9 mouse cellular contexts compared by ENCODE assay signal in the genomic region with DNA sequence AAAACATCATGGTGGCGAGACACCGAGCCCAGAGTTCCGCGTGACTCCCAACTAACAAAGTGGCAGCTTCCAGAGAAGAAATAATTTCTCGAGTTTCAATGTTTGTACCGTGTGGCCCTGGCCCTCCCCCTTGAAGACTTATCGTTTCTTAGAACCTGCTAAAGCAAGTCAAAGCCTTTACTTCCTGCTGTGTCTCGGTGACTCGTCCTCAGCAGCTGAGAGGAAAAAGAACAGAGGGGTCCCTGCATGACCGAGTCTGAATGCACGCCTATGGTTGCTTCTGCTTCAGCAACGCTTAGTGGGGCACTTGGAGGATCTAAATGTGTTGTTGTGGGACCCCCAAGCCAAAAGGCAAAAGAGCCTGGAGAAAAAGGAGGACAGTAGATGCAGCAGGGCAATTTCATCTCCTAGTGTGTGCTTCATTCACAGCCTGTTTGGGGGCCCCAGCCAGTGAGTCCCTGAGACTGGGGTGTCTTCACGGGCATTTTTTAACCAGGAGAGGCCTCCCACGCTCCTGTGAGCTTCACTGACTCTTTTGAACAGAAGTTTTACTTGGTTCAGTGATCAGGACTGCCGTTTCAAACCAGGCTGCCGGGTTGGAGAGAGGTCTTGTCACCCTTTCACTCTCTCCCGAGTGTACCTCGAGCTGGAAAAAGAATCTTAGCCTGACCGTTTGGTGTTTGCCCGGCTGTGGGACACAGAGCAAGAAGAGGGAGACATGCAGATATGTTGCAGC. TPM values are rescaled to one million over a fixed set of nuclear protein-coding genes. Genes with fewer than 3 reads are reported as not detected.
A peak's percentile ranks its signal among the peaks of the same experiment; 100 is the strongest.
DNase-seq lines count a peak whose midpoint lies in the region; ATAC-seq and TF ChIP-seq lines count a peak whose summit lies in the region.
"Had no signal": no experiment of that assay in that cellular context is flagged by ENCODE, and none has a peak within 500 bp of the region (broad histone marks: within the 10 kb centered on the region; RNA-seq: fewer than 3 reads in every experiment).

No protein-coding gene starts in this region.

- no peaks in the 10 kb centered on the region for H3K27me3 ChIP-seq in forebrain, embryonic 10.5 days (ENCODE audit: poor library complexity, severe bottlenecking)
- H3K27me3 ChIP-seq in forebrain, embryonic 15.5 days: no peaks in the 10 kb centered on the region
- no peaks in the 10 kb centered on the region for H3K27me3 ChIP-seq in Patski
- H3K27me3 ChIP-seq in intestine, embryonic 16.5 days (replicated peaks; ENCODE audit: control insufficient read depth, insufficient read depth, low read length): no peaks in the 10 kb centered on the region

- no peak overlapping the region for H3K9ac ChIP-seq in forebrain, embryonic 15.5 days (replicated peaks)
- peak overlapping the region; percentile 65 for H3K9ac ChIP-seq in intestine, embryonic 16.5 days (ENCODE audit: low read depth, low read length)

- TF ChIP-seq CTCF in Patski (IDR thresholded peaks at IDR 0.05): no peak
- TF ChIP-seq CTCF in lung, adult 2 months (IDR thresholded peaks at IDR 0.05; ENCODE audit: insufficient read depth, low read length): no peak

- DNase-seq in forebrain, embryonic 10.5 days (ENCODE audit: extremely low spot score, low spot score): peak; percentile 39
- DNase-seq in Patski (ENCODE audit: low read depth, low spot score): peak; percentile 15
- peak; percentile 64 for DNase-seq in naive thymus-derived CD4-positive, alpha-beta T cell, adult 2 months (ENCODE audit: low read depth)
- no peak for DNase-seq in lung, adult 2 months
- no peak for DNase-seq in frontal cortex, postnatal 10 days (ENCODE audit: low spot score in 2 of 2)

- no peak for ATAC-seq in forebrain, embryonic 15.5 days (replicated peaks)
- peak; percentile 68 for ATAC-seq in Patski
- ATAC-seq in intestine, embryonic 16.5 days: no peak
- no peak for ATAC-seq in erythroid progenitor cell, adult 5-6 weeks (replicated peaks; ENCODE audit: low FRiP score, poor library complexity, severe bottlenecking)

- WGBS in forebrain, embryonic 10.5 days: 23% methylated on average over 20 of the region's 20 CpGs
- 19% methylated on average over 20 of the region's 20 CpGs for WGBS in forebrain, embryonic 15.5 days
- WGBS in intestine, embryonic 16.5 days: 52% methylated on average over 20 of the region's 20 CpGs
- 55% methylated on average over 20 of the region's 20 CpGs for WGBS in lung, adult 2 months

- no peak for TF ChIP-seq POLR2A in lung, adult 2 months (IDR thresholded peaks at IDR 0.05; ENCODE audit: borderline replicate concordance, extremely low read depth, low read depth, low read length)

- POLR2A ChIA-PET in Patski (lab: Charles Lee): interaction anchor here (1.1 kb wide), 1 partner anchor 38 kb away, joined by 3 read pairs; no protein-coding TSS in a partner anchor

- in situ Hi-C loops in Patski (cut with MboI; ENCODE audit: low pct_unique_long_range_greater_than_20kb): no loop called here

- H3K4me1 ChIP-seq in forebrain, embryonic 10.5 days: peaks cover 64% of the 10 kb centered on the region
- 0 out of 2 replicates have a peak, but pooled peaks cover 4% of the 10 kb centered on the region for H3K4me1 ChIP-seq in forebrain, embryonic 15.5 days
- H3K4me1 ChIP-seq in intestine, embryonic 16.5 days (ENCODE audit: control insufficient read depth, insufficient read depth, low read length): peaks cover 20% of the 10 kb centered on the region
- H3K4me1 ChIP-seq in lung, adult 2 months (ENCODE audit: control insufficient read depth, insufficient read depth, low read length): no peaks in the 10 kb centered on the region

- H3K9me3 ChIP-seq in forebrain, embryonic 10.5 days: no peaks in the 10 kb centered on the region
- H3K9me3 ChIP-seq in forebrain, embryonic 15.5 days: no peaks in the 10 kb centered on the region
- no peaks in the 10 kb centered on the region for H3K9me3 ChIP-seq in intestine, embryonic 16.5 days (ENCODE audit: control insufficient read depth, low read length)

- H3K4me2 ChIP-seq in forebrain, embryonic 15.5 days (replicated peaks): no peak overlapping the region
- H3K4me2 ChIP-seq in intestine, embryonic 16.5 days (ENCODE audit: low read depth, low read length): peak overlapping the region; percentile 44

- CTCF ChIA-PET in Patski (lab: Charles Lee): interaction anchor here (1.6 kb wide), 1 partner anchor 8 kb away, joined by 6 read pairs; no protein-coding TSS in a partner anchor

- peak overlapping the region; percentile 83 for H3K27ac ChIP-seq in forebrain, embryonic 10.5 days
- H3K27ac ChIP-seq in forebrain, embryonic 15.5 days (replicated peaks): no peak overlapping the region
- H3K27ac ChIP-seq in intestine, embryonic 16.5 days (ENCODE audit: low read length): peak overlapping the region; percentile 92

- H3K36me3 ChIP-seq in forebrain, embryonic 10.5 days (replicated peaks): no peaks in the 10 kb centered on the region
- H3K36me3 ChIP-seq in forebrain, embryonic 15.5 days: no peaks in the 10 kb centered on the region
- H3K36me3 ChIP-seq in intestine, embryonic 16.5 days (ENCODE audit: control insufficient read depth, insufficient read depth, low read length): no peaks in the 10 kb centered on the region

- peak overlapping the region; percentile 41 for H3K4me3 ChIP-seq in forebrain, embryonic 10.5 days
- no peak overlapping the region for H3K4me3 ChIP-seq in forebrain, embryonic 15.5 days
- H3K4me3 ChIP-seq in intestine, embryonic 16.5 days (ENCODE audit: low read length): peak overlapping the region; percentile 25
- no peak overlapping the region for H3K4me3 ChIP-seq in lung, adult 2 months (replicated peaks; ENCODE audit: extremely low read depth, low read depth, low read length)
- H3K4me3 ChIP-seq: myocyte had no signal

RNA-seq across cellular contexts. Expression of a gene that starts 56.6 kb away (rescaled TPM):
- 9.1 and 10.9 TPM in 2 replicates for polyA plus RNA-seq in forebrain, embryonic 10.5 days (2016; fragmentation: Nextera tagmentation; extraction: Ambion mirVana)
- polyA plus RNA-seq in forebrain, embryonic 15.5 days (2015; fragmentation: Nextera tagmentation; extraction: Ambion mirVana): 4.7 and 6.2 TPM in 2 replicates
- 14.5 TPM for polyA plus RNA-seq in Patski (2021)
- polyA plus RNA-seq in intestine, embryonic 16.5 days (2015; fragmentation: Nextera tagmentation; extraction: Ambion mirVana): 44.7 and 50.3 TPM in 2 replicates
- polyA plus RNA-seq in lung, adult 2 months (2012; rRNA removed): 13.4 and 13.6 TPM in 2 replicates
- 0.84 and 2.2 TPM in 2 replicates for total RNA-seq in erythroid progenitor cell, adult 5-6 weeks (2015; ENCODE audit: low replicate concordance)
- total RNA-seq in erythroid progenitor cell, adult 5-6 weeks (2017; ENCODE audit: low replicate concordance): 1.0 and 4.8 TPM in 2 replicates

Comparison
In these comparisons a context has a peak if more than half of its experiments do, and no peak if none do; other contexts are left out.
1. H3K4me3 ChIP-seq: peak in forebrain, embryonic 10.5 days (single experiment) and intestine, embryonic 16.5 days (single experiment); none in forebrain, embryonic 15.5 days (single experiment) and lung, adult 2 months (single experiment).
2. DNase-seq: peak in forebrain, embryonic 10.5 days (single experiment), Patski (single experiment) and naive thymus-derived CD4-positive, alpha-beta T cell, adult 2 months (single experiment); none in lung, adult 2 months (single experiment) and frontal cortex, postnatal 10 days (0 of 2).